Mouse (Mus musculus) testis, adult 2 months (tissue): ENCODE data around the gene Slc6a18.

Experiments used
- CTCF ChIP-seq: fragments of 200-500 bp; IDR thresholded peaks from 2 replicates; pipeline ENCODE4 v1.5.1; 2012; ENCODE audit warnings: low read depth, mild to moderate bottlenecking, inconsistent platforms, low read length, moderate library complexity; ENCODE audit not compliant: control insufficient read depth, insufficient read depth, insufficient replicate concordance
- POLR2A ChIP-seq: fragments of 200-500 bp; IDR thresholded peaks from 2 replicates; pipeline ENCODE4 v1.6.1; 2012; ENCODE audit warnings: low read depth, mild to moderate bottlenecking, inconsistent platforms, low read length, moderate library complexity; ENCODE audit not compliant: control insufficient read depth

GRCm38 (mm10) chr13:73688934-73689333, 11.1 kb upstream of the Slc6a18 start:
- TF ChIP-seq CTCF: no peak
- no peak for TF ChIP-seq POLR2A
